Mouse (Mus musculus): ENCODE data around the gene Erg28.

GRCm38 (mm10) chr12:85862514-85862913 is 38.2 kb upstream of the Erg28 start:
- no peak for TF ChIP-seq GATA1 (IDR thresholded peaks at IDR 0.05; ENCODE audit: low read length)
- no peak for TF ChIP-seq TAL1 (IDR thresholded peaks at IDR 0.05; ENCODE audit: low read length)

Data from erythroblast, embryonic 14.5 days (primary cell).